Mouse (Mus musculus) myocyte (in vitro differentiated cells): ENCODE results near the gene Txk.

Experiments used
- E2F4 ChIP-seq: IDR thresholded peaks from one replicate; pipeline ENCODE4 v1.6.1; 2011; ENCODE audit warnings: mild to moderate bottlenecking, control low read depth, moderate library complexity; ENCODE audit not compliant: insufficient read depth
- POLR2A ChIP-seq: IDR thresholded peaks from one replicate; pipeline ENCODE4 v1.6.1; 2011; ENCODE audit warnings: low read depth, mild to moderate bottlenecking, control low read depth, moderate library complexity; ENCODE audit not compliant: insufficient read length
- REST ChIP-seq: IDR thresholded peaks from one replicate; pipeline ENCODE4 v1.6.1; 2011; ENCODE audit warnings: mild to moderate bottlenecking, control low read depth, moderate library complexity; ENCODE audit not compliant: insufficient read depth, insufficient read length
- USF1 ChIP-seq: IDR thresholded peaks from one replicate; pipeline ENCODE4 v1.6.1; 2011; ENCODE audit warnings: low read depth, mild to moderate bottlenecking, control low read depth, moderate library complexity

DNA sequence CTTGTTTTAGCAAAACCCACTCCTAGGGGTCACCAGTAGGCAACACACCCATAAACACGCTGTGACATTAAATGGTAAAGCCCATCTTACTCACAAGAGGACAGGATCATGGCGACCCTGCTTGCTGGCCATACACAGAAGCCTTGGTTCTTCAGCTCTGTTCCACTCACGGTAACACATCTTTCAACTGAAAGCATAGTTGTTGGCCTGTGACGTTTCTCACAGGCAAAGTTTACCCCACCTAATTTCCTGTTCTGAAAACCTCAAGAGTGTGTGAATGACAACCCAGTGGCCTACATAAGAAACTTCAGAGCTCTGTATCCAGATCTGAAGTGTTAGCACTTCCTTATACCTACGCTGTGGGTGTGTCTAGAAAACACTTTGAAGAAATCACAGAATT is at the start of gene Txk:
- TF ChIP-seq POLR2A (no peak), REST (no peak), USF1 (no peak), E2F4 (no peak)
